Mouse (Mus musculus) frontal cortex, postnatal 36 days (tissue): ENCODE results near the gene Dnttip1.

Experiments used
- DNase-seq, 2 experiments: peaks; one replicate each; pipeline ENCODE4 v3.0.0; 2022; ENCODE audit warnings: low spot score in 2 of 2

Gene Dnttip1

DNA sequence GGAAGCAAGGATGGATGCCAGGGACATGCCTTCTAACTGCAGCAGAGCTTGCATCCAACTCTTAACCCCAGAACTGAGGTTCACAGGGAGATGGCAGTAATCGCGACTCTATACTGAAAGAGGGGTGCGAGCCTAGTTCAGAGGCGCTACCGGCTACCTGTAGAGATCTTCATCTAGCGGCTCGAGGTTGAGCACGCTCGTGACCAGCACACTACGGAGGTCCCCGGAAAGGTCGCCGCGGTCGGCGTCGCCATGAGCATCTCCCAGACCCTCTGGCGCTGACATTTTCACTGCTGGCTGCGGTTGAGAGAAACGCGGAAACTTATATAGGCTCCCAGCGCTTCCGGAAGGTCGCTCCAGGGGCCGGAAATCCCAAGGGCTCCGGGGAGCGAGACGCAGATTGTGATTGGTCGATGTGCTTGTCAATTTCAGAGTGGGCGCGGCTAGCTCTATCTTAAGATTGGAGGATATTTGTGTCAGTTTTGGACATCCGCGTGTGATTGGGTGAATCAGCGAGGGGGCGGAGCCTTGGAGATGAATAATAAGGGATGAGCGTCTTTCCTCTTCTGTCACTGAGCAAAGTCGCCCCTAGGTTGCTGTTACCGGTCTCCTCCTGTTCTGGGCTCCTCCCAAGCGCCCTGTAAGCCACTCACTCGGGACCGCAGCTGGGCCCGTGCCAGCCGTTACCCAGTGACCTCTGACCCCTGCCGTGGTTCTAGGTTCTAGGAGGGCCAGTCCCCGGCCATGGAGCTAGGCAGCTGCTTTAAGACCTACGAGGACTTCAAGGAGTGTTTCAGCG is 58.9 kb downstream of the Dnttip1 start, which contains the start of the genes Acot8 and Zswim3:
Gene Acot8 (minus strand): TSS at position 350 of the 799 bp plus-strand sequence.
Gene Zswim3 (plus strand): TSS at position 566 of the 799 bp plus-strand sequence.
- peak; percentile 99 for DNase-seq

DNA sequence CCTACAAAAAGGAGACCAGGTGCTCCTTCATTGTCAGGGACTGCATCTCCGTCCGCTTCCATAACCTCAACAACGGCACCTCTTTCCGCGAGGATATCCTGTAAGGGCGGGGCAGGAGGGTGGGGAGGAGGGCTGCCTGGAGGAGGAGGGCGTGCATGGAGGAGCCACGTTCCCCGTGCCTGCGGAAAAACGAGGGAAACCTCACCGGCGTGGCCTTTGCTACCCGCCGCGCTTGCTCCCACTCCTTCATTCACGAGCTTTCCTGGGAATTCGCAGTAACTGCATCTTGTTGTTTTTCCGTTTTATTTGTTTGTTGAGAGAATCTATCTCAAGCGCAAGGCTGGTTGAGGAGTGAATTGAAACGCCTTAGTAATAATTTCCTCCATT is 59.5 kb downstream of the Dnttip1 start:
- no peak for DNase-seq

DNA sequence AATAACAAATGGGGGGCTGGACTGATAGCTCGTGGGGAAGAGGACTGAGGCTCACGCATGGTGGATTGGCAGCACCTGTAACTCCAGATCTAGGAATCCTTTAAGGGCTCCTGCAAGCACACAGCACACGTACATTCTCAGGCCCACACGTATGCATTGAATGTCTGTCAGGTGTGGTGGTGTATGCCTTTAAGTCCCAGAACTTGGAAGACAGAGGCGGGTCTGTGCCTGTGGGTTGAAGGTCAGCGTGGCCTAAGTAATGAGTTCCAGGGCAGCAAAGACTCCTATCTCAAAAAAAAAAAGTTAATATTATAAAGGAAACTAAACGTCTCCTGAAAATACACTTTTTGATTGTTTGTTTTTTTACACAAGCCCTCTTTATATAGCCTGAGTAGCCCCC is 60.8 kb downstream of the Dnttip1 start:
- no peak for DNase-seq

DNA sequence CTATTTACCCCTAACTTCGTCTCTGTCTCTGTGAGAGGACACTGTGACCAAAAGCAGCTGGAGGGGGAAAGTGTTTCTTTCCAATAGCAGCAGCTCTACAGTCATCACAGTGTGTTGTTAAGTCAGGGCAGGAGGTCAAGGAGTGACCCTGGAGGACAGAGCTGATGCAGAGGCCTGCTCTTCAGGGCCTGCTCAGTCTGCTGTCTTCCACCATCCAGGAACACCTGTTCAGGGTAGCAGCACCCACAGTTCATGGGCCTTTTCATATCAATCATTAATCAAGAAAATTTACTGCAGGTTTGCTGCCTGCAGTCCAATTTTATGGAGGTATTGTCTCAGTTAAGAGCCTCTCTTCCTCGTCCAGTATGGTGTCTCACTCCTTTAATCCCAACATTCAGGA is 67.8 kb downstream of the Dnttip1 start:
- no peak for DNase-seq

DNA sequence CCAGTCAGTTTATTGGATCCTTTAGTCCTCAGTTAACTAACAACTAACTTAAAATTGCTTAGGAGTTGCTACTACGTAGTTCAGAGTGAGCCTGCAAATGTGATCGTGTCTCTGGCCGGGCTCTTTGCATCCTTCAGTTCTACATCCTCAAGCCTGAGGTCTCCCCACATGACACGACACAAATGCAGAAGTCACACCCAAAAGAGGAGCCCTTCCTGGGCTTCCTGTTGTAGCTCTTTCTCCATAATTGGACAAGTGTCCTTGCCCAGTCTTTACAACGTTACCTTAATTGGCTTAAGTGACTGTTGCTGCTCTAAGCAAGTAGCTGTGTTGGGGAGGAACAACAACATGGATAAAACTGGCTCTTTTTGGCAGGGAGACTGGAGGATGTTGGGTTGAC is 69.6 kb downstream of the Dnttip1 start:
- DNase-seq, result no peak

DNA sequence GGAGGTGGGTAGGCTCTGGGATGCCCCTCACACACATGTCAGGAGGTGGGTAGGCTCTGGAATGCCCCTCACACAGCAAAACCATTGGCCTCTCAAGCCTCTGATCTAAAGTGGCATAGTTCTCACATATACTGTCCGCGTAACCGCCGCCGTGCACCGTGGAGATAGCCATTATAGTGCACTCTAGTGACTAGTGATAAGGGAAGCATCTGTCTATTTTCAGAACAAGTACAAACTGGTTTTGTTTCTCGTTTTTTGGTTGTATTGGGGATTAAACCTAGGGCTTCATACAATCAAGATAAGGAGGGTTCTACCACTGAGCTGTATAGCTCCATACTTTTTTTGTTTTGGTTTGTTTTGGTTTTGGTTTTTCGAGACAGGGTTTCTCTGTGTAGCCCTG is 70.0 kb downstream of the Dnttip1 start:
- no peak for DNase-seq

DNA sequence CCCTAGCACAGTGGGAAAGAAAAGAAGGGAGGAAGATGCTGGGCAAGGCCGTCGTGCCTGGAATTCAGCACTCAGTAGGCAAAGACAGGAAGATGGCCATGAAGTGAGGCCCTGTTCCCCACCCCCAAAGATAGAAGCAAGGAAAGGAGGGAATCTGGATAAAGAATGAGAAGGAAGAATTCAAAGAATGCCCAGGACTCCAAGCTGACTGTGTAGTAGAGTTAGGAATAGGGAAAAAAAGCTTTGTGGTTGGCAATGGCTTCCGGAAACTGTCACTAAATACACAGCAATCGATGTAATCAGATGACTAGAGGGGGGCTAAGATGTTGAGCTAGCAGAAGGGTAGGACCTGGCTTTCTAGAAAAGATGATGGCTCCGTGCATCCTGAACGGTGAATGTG is 71.4 kb downstream of the Dnttip1 start:
- no peak for DNase-seq

DNA sequence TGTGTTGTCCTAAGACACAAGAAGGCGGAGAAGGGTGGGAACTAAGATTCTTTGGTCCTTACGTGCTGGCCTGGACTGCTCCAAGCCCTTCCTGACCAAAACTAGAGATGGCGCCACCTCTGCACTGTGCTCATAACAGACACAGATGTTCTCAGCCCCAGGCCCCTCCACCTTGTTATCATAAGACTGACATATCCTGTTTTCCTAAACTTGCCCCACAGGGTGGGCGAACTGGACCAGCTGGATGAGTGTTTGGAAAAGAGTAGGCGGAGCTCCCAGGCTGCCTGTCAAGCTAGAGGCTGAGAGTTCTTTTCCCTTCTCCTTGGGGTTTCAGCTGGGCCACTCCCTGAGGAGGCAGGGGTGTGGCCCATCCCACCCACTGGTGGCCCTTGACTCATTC is 71.9 kb downstream of the Dnttip1 start:
- DNase-seq, result no peak
